Mouse (Mus musculus) T-helper 1 cell (primary cell): Measurements from ENCODE around the gene Kcnip4.

Source experiments
- in situ Hi-C: fragments of 300-600 bp; cut with MboI, MseI; formaldehyde crosslinking; loops from one replicate; pipeline ENCODE4 v1.15.1; 2025; ENCODE audit warnings: high pct_unique_total_duplicates

Kcnip4 gene

GRCm38 (mm10) chr5:49255983-49256382 lies 268.7 kb downstream of the Kcnip4 start:
- in situ Hi-C loops = no loop called here

- in situ Hi-C loops = no loop called here
Observed at GRCm38 (mm10) chr5:49247081-49247480, 277.6 kb downstream of the Kcnip4 start.

- in situ Hi-C loops = no loop called here
Observed at GRCm38 (mm10) chr5:49244414-49244813, 280.3 kb downstream of the Kcnip4 start.

GRCm38 (mm10) chr5:49241708-49242107 lies 283.0 kb downstream of the Kcnip4 start:
- in situ Hi-C loops = no loop called here

GRCm38 (mm10) chr5:49201164-49201756 lies 323.4 kb downstream of the Kcnip4 start:
- in situ Hi-C loops = loop anchor here (10.0 kb wide), 1 partner anchor 926 kb away; no protein-coding TSS in a partner anchor

- in situ Hi-C loops = no loop called here
Observed at GRCm38 (mm10) chr5:49188236-49188635, 336.5 kb downstream of the Kcnip4 start.

GRCm38 (mm10) chr5:49150116-49150811 lies 374.4 kb downstream of the Kcnip4 start:
- in situ Hi-C loops = no loop called here

- in situ Hi-C loops = no loop called here
Observed at GRCm38 (mm10) chr5:49149684-49150083, 375.0 kb downstream of the Kcnip4 start.

GRCm38 (mm10) chr5:49095432-49095831 lies 429.3 kb downstream of the Kcnip4 start:
- in situ Hi-C loops = no loop called here

- in situ Hi-C loops = no loop called here
Observed at GRCm38 (mm10) chr5:49094945-49095344, 429.8 kb downstream of the Kcnip4 start.

- in situ Hi-C loops = no loop called here
Observed at GRCm38 (mm10) chr5:49094306-49094705, 430.4 kb downstream of the Kcnip4 start.

GRCm38 (mm10) chr5:49090122-49090680 lies 434.5 kb downstream of the Kcnip4 start:
- in situ Hi-C loops = no loop called here

- in situ Hi-C loops = no loop called here
Observed at GRCm38 (mm10) chr5:49065646-49066045, 459.1 kb downstream of the Kcnip4 start.

- in situ Hi-C loops = no loop called here
Observed at GRCm38 (mm10) chr5:49058926-49059325, 465.8 kb downstream of the Kcnip4 start.

- in situ Hi-C loops = no loop called here
Observed at GRCm38 (mm10) chr5:49057636-49058340, 466.9 kb downstream of the Kcnip4 start.

- in situ Hi-C loops = no loop called here
Observed at GRCm38 (mm10) chr5:49047960-49048359, 476.7 kb downstream of the Kcnip4 start.

- in situ Hi-C loops = no loop called here
Observed at GRCm38 (mm10) chr5:49041259-49041845, 483.4 kb downstream of the Kcnip4 start.

- in situ Hi-C loops = no loop called here
Observed at GRCm38 (mm10) chr5:48997359-48997758, 527.3 kb downstream of the Kcnip4 start.

GRCm38 (mm10) chr5:48989145-48989659 lies 535.5 kb downstream of the Kcnip4 start:
- in situ Hi-C loops = no loop called here

- in situ Hi-C loops = no loop called here
Observed at GRCm38 (mm10) chr5:48942378-48943088, 582.2 kb downstream of the Kcnip4 start.

- in situ Hi-C loops = no loop called here
Observed at GRCm38 (mm10) chr5:48931881-48932280, 592.8 kb downstream of the Kcnip4 start.
